Mouse (Mus musculus) thymus, postnatal 36 days (tissue): ENCODE measurements around the gene Stoml2.
"Not testable (repeated sequence)": the region's sequence is repeated elsewhere in the genome, so short reads cannot be mapped to it uniquely, and the experiment has no call there.

Experiments used
- DNase-seq, 2 experiments: peaks; one replicate each; pipeline ENCODE4 v3.0.0; 2022; ENCODE audit warnings: mixed read lengths in 2 of 2

Stoml2 gene

DNA sequence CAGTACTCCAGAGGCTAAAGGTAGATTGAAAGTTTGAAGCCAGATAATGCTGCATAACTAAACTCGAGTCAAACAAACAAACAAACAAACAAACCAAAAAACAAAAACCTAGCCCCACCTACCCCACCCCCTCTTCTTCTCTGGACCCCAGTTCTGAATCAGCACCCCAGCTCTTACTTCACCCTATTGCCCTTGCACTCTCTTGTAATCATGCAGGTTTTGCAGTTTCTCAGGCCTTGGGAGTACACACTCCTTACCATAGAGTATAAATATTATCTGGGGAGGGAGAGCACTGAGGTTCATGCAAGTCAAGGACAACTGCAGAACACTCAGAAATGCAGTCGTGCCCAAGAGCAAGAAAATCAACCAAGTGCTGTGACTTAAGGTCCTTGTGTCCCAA lies 30.2 kb downstream of the Stoml2 start:
- no peak for DNase-seq

DNA sequence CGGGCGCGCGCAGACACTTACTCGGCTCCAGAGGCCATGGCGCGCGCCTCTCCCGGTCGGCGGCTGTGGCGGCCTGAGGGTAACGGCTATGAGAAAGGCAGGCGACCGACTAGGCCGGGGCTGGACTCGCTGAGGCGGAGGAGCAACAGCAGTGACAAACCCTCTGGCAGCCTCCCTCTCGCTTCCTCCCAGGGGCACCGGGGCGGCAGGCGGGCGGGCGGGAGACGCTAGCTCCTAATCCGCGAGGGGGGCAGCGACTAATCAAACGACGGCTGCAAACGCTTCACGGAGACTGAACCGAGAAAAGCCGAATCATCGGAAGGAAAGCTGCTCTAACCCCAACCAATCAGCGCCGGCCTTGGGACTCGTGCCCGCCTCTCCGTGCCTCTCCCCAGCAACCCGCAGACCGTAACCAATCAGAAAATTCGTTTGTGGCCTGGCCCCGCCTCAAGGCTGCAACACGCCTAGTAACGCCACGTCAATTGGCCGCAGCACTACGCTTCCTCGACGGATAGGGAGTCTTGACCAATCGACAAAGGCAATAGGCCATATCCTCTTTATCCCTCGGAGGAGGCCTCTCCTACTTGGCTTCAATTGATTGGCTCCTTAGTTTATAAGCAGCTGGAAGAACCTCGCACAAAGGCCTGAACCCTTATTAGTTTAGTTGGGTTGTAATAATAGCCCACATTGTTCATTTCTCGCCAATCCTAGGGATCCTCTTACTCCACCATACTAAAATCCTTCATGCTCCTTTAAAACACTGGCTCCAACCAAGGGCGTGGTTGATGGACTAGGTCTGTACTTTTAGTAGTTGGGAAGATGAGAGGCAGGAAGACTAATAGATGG lies 31.1 kb downstream of the Stoml2 start, which contains the start of gene Vcp:
Gene Vcp, minus strand, starts transcription at position 367 of the 846 bp plus-strand sequence.
- peak; percentile 98 to 99 for DNase-seq

GRCm38 (mm10) chr4:42999451-43000140 lies 31.9 kb downstream of the Stoml2 start:
- peak; percentile 72 to 77 for DNase-seq

DNA sequence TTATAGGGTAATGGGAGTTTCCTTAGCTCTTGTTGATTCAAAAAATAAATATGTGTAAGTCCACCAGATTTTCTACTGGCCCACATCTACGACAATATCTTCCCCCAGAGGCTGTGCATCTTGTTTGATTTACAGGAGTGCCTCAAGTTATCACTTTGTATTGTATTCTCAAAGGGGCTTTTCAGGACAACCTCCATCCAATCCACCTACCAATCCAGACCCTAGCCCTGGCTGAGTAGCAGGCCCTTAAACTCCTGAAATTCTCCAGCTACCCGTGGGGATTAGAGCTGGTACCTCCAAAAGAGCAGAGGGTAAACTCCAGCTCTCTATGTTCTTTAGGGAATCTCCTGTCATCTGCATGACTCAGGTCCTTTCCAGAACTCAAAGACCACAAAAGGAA lies 33.5 kb downstream of the Stoml2 start:
- DNase-seq: no peak

GRCm38 (mm10) chr4:42988296-42988695 lies 43.2 kb downstream of the Stoml2 start:
- DNase-seq: no peak

GRCm38 (mm10) chr4:42980467-42980866 lies 51.0 kb downstream of the Stoml2 start:
- DNase-seq: not testable (repeated sequence)

DNA sequence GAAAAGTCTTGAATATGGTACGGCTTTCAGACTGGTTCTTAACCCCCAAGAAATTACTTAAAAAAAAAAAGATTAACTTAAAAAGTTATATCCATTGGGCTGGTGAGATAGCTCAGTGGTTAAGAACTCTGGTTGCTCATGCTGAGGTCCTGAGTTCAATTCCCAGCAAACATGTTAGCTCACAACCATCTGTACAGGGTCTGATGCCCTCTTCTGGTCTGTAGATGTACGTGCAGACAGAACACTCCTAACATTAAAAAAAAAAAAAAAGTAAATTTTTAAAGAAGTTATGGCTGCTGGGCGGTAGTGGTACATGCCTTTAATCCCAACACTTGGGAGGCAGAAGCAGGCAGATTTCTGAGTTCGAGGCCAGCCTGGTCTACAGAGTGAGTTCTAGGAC lies 53.4 kb downstream of the Stoml2 start:
- no peak for DNase-seq
